Mouse (Mus musculus) lung, adult 18-20 months (tissue): ENCODE results near the gene Rfx4.

Source experiments
- DNase-seq, 2 experiments: peaks; one replicate each; pipeline ENCODE4 v3.0.0; 2022; ENCODE audit warnings: mixed read lengths in 2 of 2

Rfx4 gene

GRCm38 (mm10) chr10:84758483-84759431 lies 2.9 kb downstream of the Rfx4 start:
- DNase-seq: no peak

GRCm38 (mm10) chr10:84759511-84760117 lies 3.8 kb downstream of the Rfx4 start:
- DNase-seq: no peak

- DNase-seq: no peak
These were observed 4.6 kb downstream of the Rfx4 start for GRCm38 (mm10) chr10:84760118-84761111.

- DNase-seq: no peak
These were observed 12.9 kb downstream of the Rfx4 start for GRCm38 (mm10) chr10:84768766-84769165.

- no peak for DNase-seq
These were observed 16.7 kb downstream of the Rfx4 start for GRCm38 (mm10) chr10:84772380-84773130.

GRCm38 (mm10) chr10:84773889-84774288 lies 18.0 kb downstream of the Rfx4 start:
- DNase-seq: no peak

GRCm38 (mm10) chr10:84774573-84774972 lies 18.7 kb downstream of the Rfx4 start:
- peak; percentile 72 to 73 for DNase-seq

- DNase-seq: no peak
These were observed 21.2 kb downstream of the Rfx4 start for GRCm38 (mm10) chr10:84777109-84777508.

GRCm38 (mm10) chr10:84777974-84778373 lies 22.1 kb downstream of the Rfx4 start:
- no peak for DNase-seq

- no peak for DNase-seq
These were observed 25.0 kb downstream of the Rfx4 start for GRCm38 (mm10) chr10:84780828-84781227.

GRCm38 (mm10) chr10:84785339-84785738 lies 29.5 kb downstream of the Rfx4 start:
- DNase-seq: no peak

GRCm38 (mm10) chr10:84790323-84790722 lies 34.5 kb downstream of the Rfx4 start:
- no peak for DNase-seq

GRCm38 (mm10) chr10:84791181-84791580 lies 35.3 kb downstream of the Rfx4 start:
- DNase-seq: no peak

GRCm38 (mm10) chr10:84801521-84801920 lies 45.7 kb downstream of the Rfx4 start:
- no peak for DNase-seq

- no peak for DNase-seq
These were observed 47.5 kb downstream of the Rfx4 start for GRCm38 (mm10) chr10:84803216-84803844.

- no peak for DNase-seq
These were observed 49.7 kb downstream of the Rfx4 start for GRCm38 (mm10) chr10:84805576-84805975.

GRCm38 (mm10) chr10:84807206-84807605 lies 51.3 kb downstream of the Rfx4 start:
- DNase-seq: no peak

- DNase-seq: no peak
These were observed 54.4 kb downstream of the Rfx4 start for GRCm38 (mm10) chr10:84810030-84810849.

GRCm38 (mm10) chr10:84811171-84811912 lies 55.5 kb downstream of the Rfx4 start:
- DNase-seq: no peak

GRCm38 (mm10) chr10:84811913-84812295 lies 56.0 kb downstream of the Rfx4 start:
- no peak for DNase-seq
